Mouse (Mus musculus): ENCODE results near the gene Tex2.
"Not testable (repeated sequence)": the region's sequence is repeated elsewhere in the genome, so short reads cannot be mapped to it uniquely, and the experiment has no call there.

DNA sequence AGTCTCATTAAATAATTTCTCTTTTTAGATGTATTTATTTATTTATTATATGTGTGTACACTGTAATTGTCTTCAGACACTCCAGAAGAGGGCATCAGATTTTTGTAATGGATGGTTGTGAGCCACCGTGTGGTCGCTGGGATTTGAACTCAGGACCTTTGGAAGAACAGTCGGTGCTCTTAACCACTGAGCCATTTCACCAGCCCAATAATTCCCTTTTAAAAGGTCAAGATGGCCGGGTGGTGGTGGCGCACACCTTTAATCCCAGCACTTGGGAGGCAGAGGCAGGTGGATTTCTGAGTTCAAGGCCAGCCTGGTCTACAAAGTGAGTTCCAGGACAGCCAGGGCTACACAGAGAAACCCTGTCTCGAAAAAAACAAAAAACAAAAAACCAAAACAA is 122.6 kb downstream of the Tex2 start:
- not testable (repeated sequence) for TF ChIP-seq CTCF (IDR thresholded peaks at IDR 0.05; ENCODE audit: borderline replicate concordance, insufficient read depth, low read length); POLR2A (IDR thresholded peaks at IDR 0.05; ENCODE audit: low read depth, low read length)

Measured in embryonic fibroblast, embryonic 13.5 days (primary cell).